Mouse (Mus musculus): ENCODE data around the gene Slc2a5. TPM values are rescaled to one million over a fixed set of nuclear protein-coding genes. Genes with fewer than 3 reads are reported as not detected.

Gene Slc2a5
- polyA plus RNA-seq, 1 experiment from 2014 or later, result 1.4 TPM

DNA sequence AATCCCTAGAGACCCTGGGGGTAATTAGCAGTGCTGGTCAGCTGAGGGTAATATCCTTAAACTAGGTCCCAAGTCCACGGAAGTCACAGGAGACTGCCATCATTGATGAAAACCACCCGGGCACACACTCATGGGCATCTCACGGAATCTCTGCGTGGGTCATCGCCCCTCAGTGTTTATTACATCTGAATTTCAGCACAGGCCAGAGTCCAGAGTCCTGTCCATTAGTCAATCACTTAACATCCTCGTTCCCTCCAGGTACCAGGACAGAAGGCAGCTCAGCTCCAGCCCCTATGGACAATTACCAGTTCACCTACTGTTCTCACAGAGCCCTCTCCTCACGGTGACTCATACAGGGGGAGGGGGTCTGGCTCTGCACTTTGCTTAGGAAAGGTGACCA lies 16.3 kb upstream of the Slc2a5 start:
- no peak for ATAC-seq (ENCODE audit: insufficient number of reproducible peaks, insufficient read depth, low FRiP score, low read depth)

DNA sequence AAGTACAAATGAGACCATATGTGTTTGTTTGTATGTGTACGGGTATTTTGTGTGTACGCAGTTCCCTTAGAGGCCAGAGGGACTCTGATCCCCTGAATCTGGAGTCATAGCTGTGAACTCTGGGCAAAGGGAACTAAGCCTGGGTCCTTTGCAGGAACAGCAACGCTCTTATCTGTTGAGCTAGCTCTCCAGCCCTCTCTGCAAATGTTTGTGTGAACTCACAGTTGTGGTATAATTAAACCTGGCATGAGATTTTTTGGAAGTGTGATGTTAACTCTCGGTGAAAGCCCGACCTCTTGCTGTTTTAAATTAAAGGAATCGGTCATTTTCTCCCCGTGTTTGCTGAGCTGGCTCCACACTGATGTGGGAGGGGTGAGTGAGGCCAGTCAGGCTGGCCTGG lies 13.4 kb upstream of the Slc2a5 start:
- ATAC-seq (ENCODE audit: insufficient number of reproducible peaks, insufficient read depth, low FRiP score, low read depth), result no peak
- Histone ChIP-seq H3K4me2 (ENCODE audit: low read length) (0 out of 2 replicates have a peak overlapping the region, but pooled peaks have one; percentile 7), H3K27ac (replicated peaks in 1 of 2; ENCODE audit: control insufficient read depth in 1 of 2, insufficient read depth in 1 of 2, low read depth in 2 of 2, low read length in 2 of 2) (no peak overlapping the region), H3K36me3 (ENCODE audit: control insufficient read depth, insufficient read depth, low read length) (peaks cover 12% of the 10 kb centered on the region), H3K9me3 (ENCODE audit: control insufficient read depth, low read length) (no peaks in the 10 kb centered on the region), H3K9ac (ENCODE audit: low read length) (no peak overlapping the region), H3K4me3 (ENCODE audit: control insufficient read depth in 1 of 2, insufficient read depth in 1 of 2, low read depth in 1 of 2, low read length in 2 of 2) (no peak overlapping the region), H3K27me3 (ENCODE audit: control insufficient read depth, insufficient read depth, low read length) (0 out of 2 replicates have a peak, but pooled peaks cover 2% of the 10 kb centered on the region), H3K4me1 (ENCODE audit: control insufficient read depth in 2 of 2, insufficient read depth in 2 of 2, low read length in 2 of 2) (peaks cover 6 to 11% of the 10 kb centered on the region in 2 experiments; a peak in 3 of 4 replicates)
- 32% methylated on average over 7 of the region's 7 CpGs for WGBS

More for the DNA sequence above, 16.3 kb upstream of the Slc2a5 start:
- H3K27ac ChIP-seq (replicated peaks in 1 of 2; ENCODE audit: control insufficient read depth in 1 of 2, insufficient read depth in 1 of 2, low read depth in 2 of 2, low read length in 2 of 2), result no peak overlapping the region
- no peak overlapping the region for H3K4me3 ChIP-seq (ENCODE audit: control insufficient read depth in 1 of 2, insufficient read depth in 1 of 2, low read depth in 1 of 2, low read length in 2 of 2)
- H3K9me3 ChIP-seq (ENCODE audit: control insufficient read depth, low read length), result no peaks in the 10 kb centered on the region
- peaks cover 21% of the 10 kb centered on the region for H3K36me3 ChIP-seq (ENCODE audit: control insufficient read depth, insufficient read depth, low read length)
- H3K9ac ChIP-seq (ENCODE audit: low read length), result no peak overlapping the region
- no peak overlapping the region for H3K4me2 ChIP-seq (ENCODE audit: low read length)
- 94% methylated on average over 7 of the region's 7 CpGs for WGBS
- peaks cover 11% of the 10 kb centered on the region for H3K27me3 ChIP-seq (ENCODE audit: control insufficient read depth, insufficient read depth, low read length)
- peaks cover 6 to 11% of the 10 kb centered on the region in 2 experiments; a peak in 3 of 4 replicates for H3K4me1 ChIP-seq (ENCODE audit: control insufficient read depth in 2 of 2, insufficient read depth in 2 of 2, low read length in 2 of 2)

DNA sequence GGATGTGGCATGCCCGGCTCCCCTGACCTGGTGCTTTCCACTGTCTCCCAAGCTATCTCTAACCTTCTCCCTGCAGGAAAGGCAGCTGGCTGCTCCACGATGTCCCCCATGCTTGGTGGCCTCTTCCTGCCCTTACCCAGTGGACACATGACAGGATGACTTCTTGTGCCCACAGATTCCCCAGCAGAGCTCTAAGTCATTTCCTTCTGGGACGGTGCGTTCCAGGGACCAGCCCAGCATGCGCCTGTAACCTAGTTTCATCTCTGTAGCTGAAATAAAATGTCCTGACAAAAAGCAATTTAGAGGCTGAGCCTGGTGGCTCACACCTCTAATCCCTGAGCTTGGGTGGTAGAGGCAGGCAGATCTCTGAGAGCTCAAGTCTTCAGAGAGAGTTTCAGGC lies 12.4 kb upstream of the Slc2a5 start:
- Histone ChIP-seq H3K4me2 (ENCODE audit: low read length) (no peak overlapping the region), H3K9ac (ENCODE audit: low read length) (no peak overlapping the region), H3K9me3 (ENCODE audit: control insufficient read depth, low read length) (no peaks in the 10 kb centered on the region), H3K27ac (replicated peaks in 1 of 2; ENCODE audit: control insufficient read depth in 1 of 2, insufficient read depth in 1 of 2, low read depth in 2 of 2, low read length in 2 of 2) (no peak overlapping the region), H3K36me3 (ENCODE audit: control insufficient read depth, insufficient read depth, low read length) (peaks cover 12% of the 10 kb centered on the region), H3K27me3 (ENCODE audit: control insufficient read depth, insufficient read depth, low read length) (0 out of 2 replicates have a peak, but pooled peaks cover 2% of the 10 kb centered on the region), H3K4me1 (ENCODE audit: control insufficient read depth in 2 of 2, insufficient read depth in 2 of 2, low read length in 2 of 2) (peaks cover 8 to 13% of the 10 kb centered on the region in 2 experiments; a peak in 3 of 4 replicates), H3K4me3 (ENCODE audit: control insufficient read depth in 1 of 2, insufficient read depth in 1 of 2, low read depth in 1 of 2, low read length in 2 of 2) (no peak overlapping the region)
- WGBS, result 65% methylated on average over 5 of the region's 5 CpGs
- no peak for ATAC-seq (ENCODE audit: insufficient number of reproducible peaks, insufficient read depth, low FRiP score, low read depth)

DNA sequence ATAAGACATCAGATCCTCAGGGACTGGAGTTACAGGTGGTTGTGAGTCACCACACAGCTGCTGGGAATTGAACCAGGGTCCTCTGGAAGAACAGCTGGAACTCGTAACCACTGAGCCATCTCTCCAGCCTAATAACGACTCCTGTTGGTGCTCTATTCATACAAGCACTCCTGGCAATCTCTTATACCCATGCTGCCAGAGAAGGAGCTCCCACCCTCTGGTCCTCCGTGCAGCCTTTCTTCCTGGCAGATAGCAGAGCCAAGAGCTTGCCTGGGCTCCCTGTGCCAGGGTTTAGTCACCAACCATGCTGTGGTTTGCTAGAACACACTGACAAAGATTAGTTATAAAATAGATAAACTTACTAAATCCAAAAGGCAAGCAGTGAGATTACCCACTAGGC lies 9.4 kb upstream of the Slc2a5 start:
- H3K27me3 ChIP-seq (ENCODE audit: control insufficient read depth, insufficient read depth, low read length), result no peaks in the 10 kb centered on the region
- ATAC-seq (ENCODE audit: insufficient number of reproducible peaks, insufficient read depth, low FRiP score, low read depth), result no peak
- no peaks in the 10 kb centered on the region for H3K9me3 ChIP-seq (ENCODE audit: control insufficient read depth, low read length)
- H3K4me3 ChIP-seq (ENCODE audit: control insufficient read depth in 1 of 2, insufficient read depth in 1 of 2, low read depth in 1 of 2, low read length in 2 of 2), result no peak overlapping the region
- H3K4me1 ChIP-seq (ENCODE audit: control insufficient read depth in 2 of 2, insufficient read depth in 2 of 2, low read length in 2 of 2), result peaks cover 11 to 19% of the 10 kb centered on the region in 2 experiments; a peak in 3 of 4 replicates
- H3K4me2 ChIP-seq (ENCODE audit: low read length), result no peak overlapping the region
- no peak overlapping the region for H3K27ac ChIP-seq (replicated peaks in 1 of 2; ENCODE audit: control insufficient read depth in 1 of 2, insufficient read depth in 1 of 2, low read depth in 2 of 2, low read length in 2 of 2)
- WGBS, result 66% methylated on average over 3 of the region's 3 CpGs
- H3K9ac ChIP-seq (ENCODE audit: low read length), result no peak overlapping the region
- H3K36me3 ChIP-seq (ENCODE audit: control insufficient read depth, insufficient read depth, low read length), result no peaks in the 10 kb centered on the region

DNA sequence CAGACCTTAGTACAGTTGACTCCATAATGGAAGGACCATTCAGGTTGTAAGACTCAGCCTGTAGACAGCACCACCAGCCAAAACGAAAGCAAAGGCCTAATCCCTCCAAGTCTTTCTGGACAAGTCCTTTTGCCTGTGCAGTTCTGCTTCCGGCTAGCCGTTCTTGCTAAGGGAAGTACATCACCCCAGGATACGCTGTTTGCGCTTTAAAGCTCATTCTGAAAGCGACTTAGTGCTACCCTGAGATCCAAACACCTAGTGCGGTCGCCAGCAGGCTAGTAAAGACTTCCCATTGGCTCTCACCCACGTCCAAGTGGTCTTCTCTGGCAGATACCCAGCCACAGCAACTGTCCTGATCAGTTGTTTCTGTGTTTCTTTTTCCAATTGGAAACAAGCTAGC lies 8.7 kb upstream of the Slc2a5 start:
- Histone ChIP-seq H3K27ac (replicated peaks in 1 of 2; ENCODE audit: control insufficient read depth in 1 of 2, insufficient read depth in 1 of 2, low read depth in 2 of 2, low read length in 2 of 2) (no peak overlapping the region), H3K4me2 (ENCODE audit: low read length) (no peak overlapping the region), H3K9ac (ENCODE audit: low read length) (no peak overlapping the region), H3K4me3 (ENCODE audit: control insufficient read depth in 1 of 2, insufficient read depth in 1 of 2, low read depth in 1 of 2, low read length in 2 of 2) (no peak overlapping the region), H3K4me1 (ENCODE audit: control insufficient read depth in 2 of 2, insufficient read depth in 2 of 2, low read length in 2 of 2) (peaks cover 11 to 19% of the 10 kb centered on the region in 2 experiments; a peak in 3 of 4 replicates), H3K36me3 (ENCODE audit: control insufficient read depth, insufficient read depth, low read length) (no peaks in the 10 kb centered on the region), H3K9me3 (ENCODE audit: control insufficient read depth, low read length) (no peaks in the 10 kb centered on the region), H3K27me3 (ENCODE audit: control insufficient read depth, insufficient read depth, low read length) (no peaks in the 10 kb centered on the region)
- no peak for ATAC-seq (ENCODE audit: insufficient number of reproducible peaks, insufficient read depth, low FRiP score, low read depth)
- 83% methylated on average over 9 of the region's 9 CpGs for WGBS

DNA sequence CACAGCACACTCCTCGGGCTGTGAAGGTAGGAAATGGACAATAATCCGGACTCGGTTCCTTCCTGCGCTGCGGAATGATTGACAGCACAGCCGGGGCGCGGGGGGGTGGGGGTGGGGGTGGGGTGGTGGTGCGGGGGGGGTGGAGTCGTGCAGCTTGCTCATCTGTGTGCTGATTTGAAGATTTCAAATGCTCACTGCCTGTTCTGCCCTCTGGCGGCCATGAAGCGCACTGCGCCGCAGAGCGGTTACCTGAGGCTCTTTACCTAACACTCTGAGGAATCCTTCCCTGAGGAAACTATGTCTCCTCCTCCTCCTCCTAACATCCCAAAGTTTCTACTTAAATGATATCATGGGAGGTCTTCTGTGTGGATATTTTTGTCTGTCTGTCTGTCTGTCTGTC lies 6.2 kb upstream of the Slc2a5 start:
- H3K27me3 ChIP-seq (ENCODE audit: control insufficient read depth, insufficient read depth, low read length), result no peaks in the 10 kb centered on the region
- peaks cover 5 to 8% of the 10 kb centered on the region in 2 experiments; a peak in 2 of 4 replicates for H3K4me1 ChIP-seq (ENCODE audit: control insufficient read depth in 2 of 2, insufficient read depth in 2 of 2, low read length in 2 of 2)
- H3K9ac ChIP-seq (ENCODE audit: low read length), result no peak overlapping the region
- no peak overlapping the region for H3K27ac ChIP-seq (replicated peaks in 1 of 2; ENCODE audit: control insufficient read depth in 1 of 2, insufficient read depth in 1 of 2, low read depth in 2 of 2, low read length in 2 of 2)
- ATAC-seq (ENCODE audit: insufficient number of reproducible peaks, insufficient read depth, low FRiP score, low read depth), result no peak
- 11% methylated on average over 15 of the region's 15 CpGs for WGBS
- H3K4me3 ChIP-seq (ENCODE audit: control insufficient read depth in 1 of 2, insufficient read depth in 1 of 2, low read depth in 1 of 2, low read length in 2 of 2), result no peak overlapping the region
- H3K9me3 ChIP-seq (ENCODE audit: control insufficient read depth, low read length), result no peaks in the 10 kb centered on the region
- H3K4me2 ChIP-seq (ENCODE audit: low read length), result no peak overlapping the region
- no peaks in the 10 kb centered on the region for H3K36me3 ChIP-seq (ENCODE audit: control insufficient read depth, insufficient read depth, low read length)

DNA sequence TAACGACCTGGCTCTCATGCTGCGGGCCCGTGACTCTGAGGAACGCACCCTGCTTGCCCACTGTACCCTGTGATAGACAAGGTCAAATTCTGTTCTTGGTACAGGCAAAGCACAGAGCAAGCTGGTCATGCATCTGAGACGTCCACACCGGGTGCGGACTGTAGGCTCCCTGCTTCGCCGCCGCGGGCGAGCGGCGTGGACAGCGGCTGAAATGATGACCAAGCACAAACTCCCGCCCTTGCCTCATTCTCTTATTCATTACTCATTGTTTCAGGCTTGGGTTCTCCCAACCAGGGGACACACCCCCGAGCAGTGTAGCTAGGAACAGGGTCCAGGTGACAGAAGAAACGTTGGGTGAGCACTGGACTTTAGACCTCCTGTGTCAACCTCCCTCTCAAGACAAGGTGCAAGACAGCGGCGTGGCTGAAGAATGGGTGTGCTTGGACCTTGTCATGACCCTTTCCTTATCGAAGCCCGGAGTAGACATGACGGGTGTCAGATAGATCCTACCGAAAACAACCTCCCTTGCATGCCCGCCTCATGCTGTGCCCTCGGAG lies 4.5 kb upstream of the Slc2a5 start:
- no peak overlapping the region for H3K9ac ChIP-seq (ENCODE audit: low read length)
- H3K27ac ChIP-seq (replicated peaks in 1 of 2; ENCODE audit: control insufficient read depth in 1 of 2, insufficient read depth in 1 of 2, low read depth in 2 of 2, low read length in 2 of 2), result no peak overlapping the region
- H3K27me3 ChIP-seq (ENCODE audit: control insufficient read depth, insufficient read depth, low read length), result no peaks in the 10 kb centered on the region
- no peak overlapping the region for H3K4me2 ChIP-seq (ENCODE audit: low read length)
- H3K4me1 ChIP-seq (ENCODE audit: control insufficient read depth in 2 of 2, insufficient read depth in 2 of 2, low read length in 2 of 2), result peaks cover 5 to 8% of the 10 kb centered on the region in 2 experiments; a peak in 2 of 4 replicates
- no peaks in the 10 kb centered on the region for H3K36me3 ChIP-seq (ENCODE audit: control insufficient read depth, insufficient read depth, low read length)
- 80% methylated on average over 26 of the region's 26 CpGs for WGBS
- no peak for ATAC-seq (ENCODE audit: insufficient number of reproducible peaks, insufficient read depth, low FRiP score, low read depth)
- no peak overlapping the region for H3K4me3 ChIP-seq (ENCODE audit: control insufficient read depth in 1 of 2, insufficient read depth in 1 of 2, low read depth in 1 of 2, low read length in 2 of 2)
- H3K9me3 ChIP-seq (ENCODE audit: control insufficient read depth, low read length), result no peaks in the 10 kb centered on the region

DNA sequence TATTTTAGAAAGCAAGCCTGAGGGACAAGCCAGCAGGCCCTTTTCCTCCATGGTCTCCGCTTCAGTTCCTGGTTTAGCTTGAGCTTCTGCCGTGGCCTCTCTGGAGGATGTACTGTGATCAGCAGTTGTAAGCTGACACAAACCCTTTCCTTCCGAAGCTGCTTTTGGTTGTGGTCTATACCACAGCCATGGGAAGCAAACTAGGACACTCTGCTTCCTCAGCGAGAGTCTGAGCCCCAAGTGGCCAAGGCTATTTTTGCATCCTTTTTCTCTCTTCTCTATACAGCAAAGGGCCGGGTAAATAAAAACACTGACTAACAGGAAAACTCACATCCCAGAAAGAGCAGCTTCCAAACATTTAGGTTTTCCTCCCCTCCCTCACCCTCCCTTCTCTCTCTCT lies 1.8 kb upstream of the Slc2a5 start:
- H3K4me2 ChIP-seq (ENCODE audit: low read length), result no peak overlapping the region
- no peak for ATAC-seq (ENCODE audit: insufficient number of reproducible peaks, insufficient read depth, low FRiP score, low read depth)
- H3K27me3 ChIP-seq (ENCODE audit: control insufficient read depth, insufficient read depth, low read length), result no peaks in the 10 kb centered on the region
- no peak overlapping the region for H3K4me3 ChIP-seq (ENCODE audit: control insufficient read depth in 1 of 2, insufficient read depth in 1 of 2, low read depth in 1 of 2, low read length in 2 of 2)
- 38% methylated on average over 5 of the region's 5 CpGs for WGBS
- H3K9ac ChIP-seq (ENCODE audit: low read length), result no peak overlapping the region
- H3K9me3 ChIP-seq (ENCODE audit: control insufficient read depth, low read length), result no peaks in the 10 kb centered on the region
- no peaks in the 10 kb centered on the region; a peak in 1 of 4 replicates for H3K4me1 ChIP-seq (ENCODE audit: control insufficient read depth in 2 of 2, insufficient read depth in 2 of 2, low read length in 2 of 2)
- H3K27ac ChIP-seq (replicated peaks in 1 of 2; ENCODE audit: control insufficient read depth in 1 of 2, insufficient read depth in 1 of 2, low read depth in 2 of 2, low read length in 2 of 2), result no peak overlapping the region
- no peaks in the 10 kb centered on the region for H3K36me3 ChIP-seq (ENCODE audit: control insufficient read depth, insufficient read depth, low read length)
